Mouse (Mus musculus): ENCODE results near the gene Usp24.

GRCm38 (mm10) chr4:106424560-106424959 lies 108.5 kb downstream of the Usp24 start:
- no peak for TF ChIP-seq CTCF (IDR thresholded peaks at IDR 0.05; ENCODE audit: control insufficient read depth, insufficient read depth, insufficient read length)
- TF ChIP-seq MAX (IDR thresholded peaks at IDR 0.05), result no peak
- TF ChIP-seq CEBPB (IDR thresholded peaks at IDR 0.05; ENCODE audit: low read depth), result no peak
- TF ChIP-seq USF1 (IDR thresholded peaks at IDR 0.05; ENCODE audit: low read depth), result no peak
- TF ChIP-seq MYOD1 (IDR thresholded peaks at IDR 0.05; ENCODE audit: control insufficient read depth, insufficient read length, low read depth), result no peak
- TF ChIP-seq MYOG (IDR thresholded peaks at IDR 0.05; ENCODE audit: control insufficient read depth, extremely low read depth, insufficient read length), result no peak

Data from C2C12 (cell line).